Mouse (Mus musculus): Measurements from ENCODE around the gene Morn3. TPM values are rescaled to one million over a fixed set of nuclear protein-coding genes. Genes with fewer than 3 reads are reported as not detected.

The Morn3 gene
- polyA plus RNA-seq, 1 experiment from 2014 or later, result not detected

- peak; percentile 32 for ATAC-seq (ENCODE audit: low FRiP score, low read depth)
- peak overlapping the region; percentile 81 for H3K9ac ChIP-seq (replicated peaks)
- no peaks in the 10 kb centered on the region for H3K27me3 ChIP-seq
- peaks cover 1% of the 10 kb centered on the region; the same call in 1 of the 2 replicates for H3K36me3 ChIP-seq
- under 1% methylated on average over 39 of the region's 39 CpGs for WGBS
- H3K4me3 ChIP-seq, result peak overlapping the region; percentile 75
- peaks cover 62% of the 10 kb centered on the region for H3K4me1 ChIP-seq
- peak overlapping the region; percentile 91 for H3K27ac ChIP-seq (replicated peaks)
- no peaks in the 10 kb centered on the region for H3K9me3 ChIP-seq
- peak overlapping the region; percentile 97 for H3K4me2 ChIP-seq (replicated peaks)
Observed at GRCm38 (mm10) chr5:122987211-122988020, 59.4 kb downstream of the Morn3 start.

GRCm38 (mm10) chr5:122986091-122986493 is 60.7 kb downstream of the Morn3 start:
- no peak overlapping the region; the same call in 1 of the 2 replicates for H3K9ac ChIP-seq (replicated peaks)

More at GRCm38 (mm10) chr5:122986091-122986493, 60.7 kb downstream of the Morn3 start:
- Histone ChIP-seq H3K27ac (replicated peaks) (peak overlapping the region; percentile 77), H3K4me3 (peak overlapping the region; percentile 75; the same call in 1 of the 2 replicates), H3K9me3 (no peaks in the 10 kb centered on the region), H3K27me3 (no peaks in the 10 kb centered on the region), H3K36me3 (peaks cover 5% of the 10 kb centered on the region; the same call in 1 of the 2 replicates), H3K4me1 (peaks cover 53% of the 10 kb centered on the region), H3K4me2 (replicated peaks) (peak overlapping the region; percentile 97)
- 12% methylated on average over 8 of the region's 8 CpGs for WGBS
- ATAC-seq (ENCODE audit: low FRiP score, low read depth), result no peak

Other genes with a start within 250 kb of the Morn3 start
- 517 and 542 TPM in 2 replicates for gene Anapc5, start 225.7 kb downstream of the Morn3 start, polyA plus RNA-seq (2016; fragmentation: Nextera tagmentation; extraction: Ambion mirVana)
- 52.0 and 53.1 TPM in 2 replicates for gene Rnf34, start 197.0 kb downstream of the Morn3 start, polyA plus RNA-seq (2016; fragmentation: Nextera tagmentation; extraction: Ambion mirVana)
- gene Kdm2b, start 57.2 kb downstream of the Morn3 start, polyA plus RNA-seq (2016; fragmentation: Nextera tagmentation; extraction: Ambion mirVana), result 108 and 115 TPM in 2 replicates
- gene Orai1, start 31.9 kb downstream of the Morn3 start, polyA plus RNA-seq (2016; fragmentation: Nextera tagmentation; extraction: Ambion mirVana), result 11.7 and 13.7 TPM in 2 replicates
- 10.8 and 12.7 TPM in 2 replicates for gene Tmem120b, start 21.4 kb upstream of the Morn3 start, polyA plus RNA-seq (2016; fragmentation: Nextera tagmentation; extraction: Ambion mirVana)
- gene Rhof, start 85.7 kb upstream of the Morn3 start, polyA plus RNA-seq (2016; fragmentation: Nextera tagmentation; extraction: Ambion mirVana), result 1.9 and 2.4 TPM in 2 replicates
- gene Setd1b, start 95.2 kb upstream of the Morn3 start, polyA plus RNA-seq (2016; fragmentation: Nextera tagmentation; extraction: Ambion mirVana), result 13.1 and 13.2 TPM in 2 replicates
- gene Psmd9, start 122.4 kb upstream of the Morn3 start, polyA plus RNA-seq (2016; fragmentation: Nextera tagmentation; extraction: Ambion mirVana), result 64.5 and 75.4 TPM in 2 replicates
- not detected in 2 replicates for gene Hpd, start 135.7 kb upstream of the Morn3 start, polyA plus RNA-seq (2016; fragmentation: Nextera tagmentation; extraction: Ambion mirVana)
- gene Wdr66, start 205.1 kb upstream of the Morn3 start, polyA plus RNA-seq (2016; fragmentation: Nextera tagmentation; extraction: Ambion mirVana), result 0.86 and 1.1 TPM in 2 replicates

Data from midbrain, embryonic 12.5 days (tissue).